Mouse (Mus musculus) forebrain, postnatal 0 days (tissue): Measurements from ENCODE around the gene Cygb. TPM values are rescaled to one million over a fixed set of nuclear protein-coding genes. Genes with fewer than 3 reads are reported as not detected.

Experiments used
- ATAC-seq: fragments of 200-750 bp; cut with Nextera tagmentation; 2 replicates; pipeline ENCODE4 v1.8.0; 2017; ENCODE audit warnings: mild to moderate bottlenecking, moderate library complexity
- DNase-seq: peaks from one replicate; pipeline ENCODE4 v3.0.0-alpha.2; 2015
- H3K27ac ChIP-seq: fragments of 300-500 bp; sonication (generic); 2 replicates; pipeline ENCODE4 v1.5.1; 2014; ENCODE audit warnings: low read depth, mild to moderate bottlenecking, antibody characterized with exemption, low read length, moderate library complexity, mixed read lengths
- H3K27me3 ChIP-seq: fragments of 300-500 bp; sonication (generic); 2 replicates; pipeline ENCODE4 v1.6.1; 2014; ENCODE audit warnings: mild to moderate bottlenecking, low read length, mixed read lengths; ENCODE audit not compliant: insufficient read depth
- H3K36me3 ChIP-seq: fragments of 300-500 bp; sonication (generic); 2 replicates; pipeline ENCODE4 v1.6.1; 2014; ENCODE audit warnings: mild to moderate bottlenecking, moderate library complexity; ENCODE audit not compliant: insufficient read depth
- H3K4me1 ChIP-seq: fragments of 300-500 bp; sonication (generic); 2 replicates; pipeline ENCODE4 v1.6.1; 2014; ENCODE audit warnings: antibody characterized with exemption; ENCODE audit not compliant: insufficient read depth
- H3K4me2 ChIP-seq: fragments of 300-500 bp; sonication (generic); 2 replicates; pipeline ENCODE4 v1.6.1; 2014; ENCODE audit warnings: low read depth, mild to moderate bottlenecking, moderate library complexity
- H3K4me3 ChIP-seq: fragments of 300-500 bp; sonication (generic); 2 replicates; pipeline ENCODE4 v1.5.1; 2014; ENCODE audit warnings: low read depth, low read length, mixed read lengths
- H3K9ac ChIP-seq: fragments of 300-500 bp; sonication (generic); 2 replicates; pipeline ENCODE4 v1.6.1; 2014; ENCODE audit warnings: mild to moderate bottlenecking
- H3K9me3 ChIP-seq: fragments of 300-500 bp; sonication (generic); 2 replicates; pipeline ENCODE4 v1.6.1; 2016; ENCODE audit warnings: low read length
- CTCF ChIP-seq: sonication (generic); IDR thresholded peaks from 2 replicates; pipeline ENCODE4 v1.5.1; 2016; ENCODE audit warnings: antibody characterized with exemption, control low read depth, low read depth
- WGBS: fragments of 180-500 bp; shearing (Covaris S2); extraction: QIAGEN DNeasy Blood & Tissue Kit; methylation state at CpG from one replicate; pipeline ENCODE4 v1.1.7; 2014; 5-methylcytosine and 5-hydroxymethylcytosine counted together
- polyA plus RNA-seq: library from polyadenylated mRNA; unstranded; fragments of >200 nt; fragmentation: Nextera tagmentation; extraction: Ambion mirVana; gene quantifications from 2 replicates; pipeline ENCODE4 v1.2.1, GENCODE M21; 2015
- total RNA-seq: library from RNA; depleted of rRNA; stranded (reverse); fragments of >200 nt; gene quantifications from 2 replicates; pipeline ENCODE4 v1.2.3, GENCODE M21; 2014

Gene Cygb
- total and polyA plus RNA-seq, 2 experiments from 2014 or later: 20.7 to 27.6 TPM

- H3K9me3 ChIP-seq: no peaks in the 10 kb centered on the region
Measured at GRCm38 (mm10) chr11:116626299-116627071, 27.6 kb downstream of the Cygb start, which contains the start of gene Rhbdf2. Gene Rhbdf2 (minus strand): TSS chr11:116627019.

GRCm38 (mm10) chr11:116625081-116626000 lies 28.8 kb downstream of the Cygb start:
- no peaks in the 10 kb centered on the region for H3K36me3 ChIP-seq
- WGBS: 77% methylated on average over 17 of the region's 17 CpGs
- peaks cover 5% of the 10 kb centered on the region; the same call in 1 of the 2 replicates for H3K27me3 ChIP-seq
- H3K4me3 ChIP-seq: no peak overlapping the region
- peak; percentile 67 for TF ChIP-seq CTCF
- no peak for DNase-seq
- no peaks in the 10 kb centered on the region for H3K4me1 ChIP-seq
- no peak for ATAC-seq
- no peak overlapping the region for H3K27ac ChIP-seq
- no peak overlapping the region for H3K4me2 ChIP-seq
- no peak overlapping the region for H3K9ac ChIP-seq
- no peaks in the 10 kb centered on the region for H3K9me3 ChIP-seq

More at GRCm38 (mm10) chr11:116626299-116627071, 27.6 kb downstream of the Cygb start, which contains the start of gene Rhbdf2:
- Histone ChIP-seq H3K36me3 (no peaks in the 10 kb centered on the region), H3K4me2 (no peak within 1 kb of the TSS), H3K27ac (no peak within 1 kb of the TSS), H3K4me3 (no peak within 1 kb of the TSS), H3K9ac (no peak within 1 kb of the TSS), H3K27me3 (peaks cover 5% of the 10 kb centered on the region; the same call in 1 of the 2 replicates), H3K4me1 (no peaks in the 10 kb centered on the region)
- DNase-seq (no peak), ATAC-seq (no peak)
- 76% methylated on average over 10 of the region's 10 CpGs for WGBS
- TF ChIP-seq CTCF: no peak

- DNase-seq: peak; percentile 27
- WGBS: 14% methylated on average over 42 of the region's 42 CpGs
Measured at GRCm38 (mm10) chr11:116624131-116624832, 29.8 kb downstream of the Cygb start.

GRCm38 (mm10) chr11:116623281-116624124 lies 30.6 kb downstream of the Cygb start:
- H3K27me3 ChIP-seq: peaks cover 5% of the 10 kb centered on the region; the same call in 1 of the 2 replicates
- TF ChIP-seq CTCF: peak; percentile 22
- WGBS: 10% methylated on average over 40 of the region's 40 CpGs

More at GRCm38 (mm10) chr11:116624131-116624832, 29.8 kb downstream of the Cygb start:
- H3K36me3 ChIP-seq: no peaks in the 10 kb centered on the region
- H3K4me1 ChIP-seq: no peaks in the 10 kb centered on the region
- ATAC-seq: no peak
- H3K9ac ChIP-seq: peak overlapping the region; percentile 37; the same call in 1 of the 2 replicates
- H3K27me3 ChIP-seq: peaks cover 5% of the 10 kb centered on the region; the same call in 1 of the 2 replicates
- H3K4me2 ChIP-seq: peak overlapping the region; percentile 63
- H3K9me3 ChIP-seq: no peaks in the 10 kb centered on the region
- H3K4me3 ChIP-seq: peak overlapping the region; percentile 41
- H3K27ac ChIP-seq: no peak overlapping the region
- TF ChIP-seq CTCF: no peak

GRCm38 (mm10) chr11:116621258-116621704 lies 32.8 kb downstream of the Cygb start:
- H3K36me3 ChIP-seq: no peaks in the 10 kb centered on the region
- WGBS: 36% methylated on average over 6 of the region's 6 CpGs
- no peak overlapping the region for H3K27ac ChIP-seq
- peaks cover 5% of the 10 kb centered on the region; the same call in 1 of the 2 replicates for H3K27me3 ChIP-seq
- no peak for TF ChIP-seq CTCF
- DNase-seq: peak; percentile 35
- H3K9me3 ChIP-seq: no peaks in the 10 kb centered on the region
- no peaks in the 10 kb centered on the region for H3K4me1 ChIP-seq
- no peak overlapping the region for H3K9ac ChIP-seq
- H3K4me2 ChIP-seq: no peak overlapping the region
- no peak overlapping the region for H3K4me3 ChIP-seq
- ATAC-seq: peak; percentile 46

More at GRCm38 (mm10) chr11:116623281-116624124, 30.6 kb downstream of the Cygb start:
- Histone ChIP-seq H3K4me1 (no peaks in the 10 kb centered on the region), H3K4me2 (peak overlapping the region; percentile 63), H3K4me3 (peak overlapping the region; percentile 41), H3K9ac (peak overlapping the region; percentile 37; the same call in 1 of the 2 replicates), H3K36me3 (no peaks in the 10 kb centered on the region), H3K9me3 (no peaks in the 10 kb centered on the region), H3K27ac (no peak overlapping the region)
- ATAC-seq: no peak
- DNase-seq: no peak
